Mouse (Mus musculus): ENCODE measurements at regions not wholly inside any gene's neighbourhood (a gene's known extent, or its start where the extent isn't known, plus 50 kb on each side); places are given as distances from the start of the nearest gene placed in this dataset.

DNA sequence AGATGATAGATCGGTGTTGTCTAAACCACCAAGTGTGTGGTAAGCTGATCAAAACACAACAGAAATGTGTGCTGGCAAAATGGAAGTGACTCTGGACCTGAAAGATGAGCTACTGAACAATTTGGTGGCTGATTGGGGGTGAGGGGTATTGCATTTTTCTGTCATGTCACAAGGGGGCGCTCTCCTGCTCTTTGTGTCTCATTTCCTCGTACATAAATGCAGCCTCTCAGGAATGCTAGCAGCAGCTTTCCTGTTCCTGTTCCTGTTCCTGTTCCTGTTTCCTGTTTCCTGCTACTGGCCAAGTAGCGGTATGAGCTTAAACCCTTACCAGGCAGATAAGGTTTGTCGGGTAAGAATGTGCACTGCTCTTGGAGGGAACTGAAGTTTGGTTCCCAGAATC, 134.7 kb upstream of the Fstl4 start:
- peak; percentile 87 for DNase-seq (ENCODE audit: low read depth, low spot score)

DNA sequence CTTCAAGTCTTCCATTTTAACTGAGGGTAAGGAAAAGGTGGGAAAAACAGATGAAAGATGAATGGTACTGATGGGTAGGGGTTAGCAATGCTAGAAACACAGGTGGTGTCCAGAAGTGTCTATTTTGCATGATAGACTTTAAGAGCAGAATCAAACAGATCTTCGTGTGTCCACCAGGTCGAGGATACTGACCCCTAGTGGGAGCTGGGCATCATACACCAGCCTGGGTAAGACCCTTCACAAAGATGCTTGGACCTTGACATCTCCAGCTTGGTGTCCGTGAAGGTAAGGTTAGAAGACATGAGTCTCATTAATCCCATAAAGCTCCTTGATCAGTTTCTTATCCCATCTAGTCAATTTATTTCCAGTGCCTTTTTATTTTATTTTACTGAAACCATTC, 132.9 kb upstream of the Fstl4 start:
- peak; percentile 40 for DNase-seq (ENCODE audit: low read depth, low spot score)

DNA sequence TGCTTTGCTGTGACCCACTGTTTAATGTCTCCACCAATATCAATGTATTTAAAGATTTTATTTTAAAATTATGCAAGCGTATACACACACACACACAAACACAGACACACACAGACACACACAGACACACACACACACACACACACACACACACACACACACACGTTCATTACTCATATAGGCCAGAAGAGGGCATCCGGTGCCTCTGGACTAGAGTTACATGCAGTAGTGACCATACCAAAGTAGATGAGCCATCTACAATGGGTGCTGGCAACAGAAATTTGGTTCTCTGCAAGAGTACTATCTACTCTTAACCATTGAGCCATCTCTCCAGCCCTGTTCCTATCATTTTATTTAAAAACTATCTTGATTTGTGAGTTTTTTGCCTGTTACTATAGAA, 130.2 kb upstream of the Fstl4 start:
- DNase-seq (ENCODE audit: low read depth, low spot score), result no peak

DNA sequence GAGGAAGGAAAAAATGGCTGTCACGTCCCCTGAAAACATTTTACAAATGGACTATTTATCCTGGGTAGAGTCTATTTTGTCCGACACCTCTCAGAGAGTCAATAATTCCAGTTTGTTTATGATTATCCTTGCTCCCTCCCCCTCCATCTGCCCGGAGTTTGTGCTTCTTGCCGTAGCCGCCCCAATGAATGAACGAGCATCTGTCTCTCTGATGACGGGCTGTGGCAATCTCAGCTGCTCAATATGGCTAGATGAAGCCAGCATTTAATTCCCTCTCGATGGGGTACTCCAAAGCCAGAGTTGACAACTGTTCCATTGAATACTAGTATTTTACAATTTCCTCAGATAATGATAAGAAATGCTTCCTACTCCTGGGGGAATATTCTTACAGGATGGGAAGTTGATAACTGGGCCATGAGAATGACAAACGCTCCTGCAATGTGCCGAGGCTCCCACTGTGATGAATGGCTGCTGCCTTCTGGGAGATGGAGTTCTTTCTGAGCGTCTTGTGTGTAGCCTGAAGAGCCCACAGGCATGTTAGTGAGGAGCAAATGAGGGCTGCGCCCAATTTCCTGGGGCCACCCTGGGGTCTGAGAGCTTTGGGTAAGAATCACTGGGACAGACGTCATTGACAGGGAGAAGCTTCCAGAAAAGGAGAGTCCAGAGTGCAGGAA, 128.6 kb upstream of the Fstl4 start:
- DNase-seq (ENCODE audit: low read depth, low spot score), result no peak

DNA sequence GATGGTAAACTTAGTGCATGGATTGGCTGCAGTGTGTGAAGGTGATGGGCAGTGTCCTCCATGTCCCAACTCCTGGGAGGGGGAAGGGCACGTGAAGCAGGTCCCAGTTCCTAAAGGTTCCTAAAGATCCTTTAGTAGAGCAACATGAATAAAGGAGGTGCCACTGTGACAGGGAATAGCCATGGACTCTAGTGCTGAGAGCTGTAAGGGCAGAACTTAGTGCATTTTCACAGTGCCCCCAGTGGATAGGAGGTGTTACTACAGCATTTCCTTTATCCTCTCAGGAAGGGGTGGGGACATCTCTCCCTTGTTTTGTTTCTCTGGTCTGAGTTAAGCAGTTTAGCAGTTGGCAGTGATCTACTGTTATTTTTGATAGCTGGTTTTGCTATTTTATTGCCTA, 125.5 kb upstream of the Fstl4 start:
- DNase-seq (ENCODE audit: low read depth, low spot score), result peak; percentile 74

DNA sequence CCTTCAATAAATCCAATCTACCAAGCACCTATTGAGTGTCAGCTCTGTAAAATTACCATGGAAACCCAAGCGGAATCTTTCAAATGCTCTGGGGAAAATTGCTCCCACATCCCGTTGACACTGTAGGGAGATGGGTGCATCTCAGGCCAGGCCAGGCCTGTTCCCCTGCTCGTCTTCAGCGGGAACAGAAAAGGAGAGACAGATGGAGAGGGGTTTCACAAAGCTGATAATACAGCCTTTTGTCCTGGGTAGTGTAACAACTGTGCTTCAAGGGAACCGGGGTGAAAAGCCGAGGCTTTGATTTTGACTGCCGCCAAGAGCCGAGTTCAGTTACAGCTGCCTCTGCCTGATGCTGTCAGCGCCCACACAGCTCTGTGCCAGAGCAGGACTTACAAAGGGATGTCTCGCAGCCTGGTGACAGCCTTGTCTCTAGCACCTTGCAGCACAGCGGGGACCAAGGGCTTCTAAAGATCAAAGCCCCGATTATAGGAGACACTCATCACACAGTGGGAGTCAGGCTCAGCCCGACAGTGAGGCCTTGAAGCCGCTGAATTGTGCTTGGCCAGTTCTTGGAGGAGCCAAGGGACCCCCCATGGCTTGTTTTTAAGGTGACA, 122.6 kb upstream of the Fstl4 start:
- DNase-seq (ENCODE audit: low read depth, low spot score), result peak; percentile 20

DNA sequence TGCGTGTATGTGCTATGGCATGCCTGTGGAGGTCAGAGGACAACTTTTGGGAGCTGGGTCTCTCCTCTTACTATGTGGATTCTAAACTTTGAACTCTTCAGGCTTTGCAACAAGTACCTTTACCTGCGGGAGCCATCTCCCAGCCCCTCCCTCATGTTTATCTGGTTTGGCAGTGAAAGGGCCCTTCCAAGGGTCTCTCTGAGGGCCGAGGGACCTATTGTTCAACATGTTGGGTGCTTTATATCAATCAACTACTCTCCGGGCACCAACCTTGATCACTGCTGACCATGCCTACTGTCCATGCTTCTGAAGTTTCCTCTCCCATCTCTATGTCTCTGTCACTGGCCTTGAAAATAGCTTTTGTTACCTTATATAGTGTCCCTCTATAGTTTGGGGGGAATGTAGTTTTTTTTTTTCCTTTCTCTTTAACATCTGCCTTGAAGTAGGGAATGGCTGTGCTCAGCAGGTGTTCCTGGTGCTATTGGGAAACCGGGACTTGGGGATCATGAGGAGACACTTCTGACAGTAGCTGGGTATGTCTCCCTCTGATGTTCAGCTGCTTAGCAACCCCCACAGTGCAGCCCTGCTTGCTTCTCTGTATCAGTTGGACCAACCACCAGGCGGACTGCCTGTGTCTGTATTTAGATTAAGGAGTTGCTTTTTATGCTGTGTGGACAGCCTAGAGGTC, 120.2 kb upstream of the Fstl4 start:
- no peak for DNase-seq (ENCODE audit: low read depth, low spot score)

DNA sequence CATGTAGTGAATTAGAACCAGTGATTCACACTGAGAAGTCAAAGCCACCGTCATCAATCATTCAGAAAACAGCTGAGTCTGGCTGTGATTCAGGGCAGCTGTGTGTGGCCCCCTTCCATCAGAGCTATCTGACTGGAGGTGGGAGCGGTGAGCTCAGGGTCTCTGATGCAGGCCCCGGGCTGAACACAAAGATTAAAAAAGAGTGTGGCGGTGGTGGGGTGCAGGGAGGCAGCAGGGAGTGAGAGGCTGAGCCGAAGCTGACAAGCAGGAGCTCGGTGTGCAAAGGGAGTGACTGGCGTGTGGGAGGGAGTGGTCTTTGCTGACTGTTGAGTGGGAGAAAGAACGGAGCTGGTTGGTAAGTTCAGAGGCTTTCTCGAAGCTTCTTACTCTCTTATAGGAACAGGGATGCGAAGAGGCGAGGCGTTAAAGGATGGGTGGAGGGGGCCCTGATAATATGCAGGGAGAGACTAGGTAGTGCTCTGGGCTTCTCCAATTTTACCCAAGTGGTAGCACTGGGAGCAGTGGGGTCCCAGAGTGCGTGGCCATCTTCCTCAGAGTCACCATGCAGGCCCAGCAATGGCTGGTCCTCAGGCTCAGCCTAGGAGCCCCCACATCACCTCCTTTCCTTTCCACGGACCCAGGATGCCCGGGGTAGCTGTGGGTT, 116.1 kb upstream of the Fstl4 start:
- no peak for DNase-seq (ENCODE audit: low read depth, low spot score)

DNA sequence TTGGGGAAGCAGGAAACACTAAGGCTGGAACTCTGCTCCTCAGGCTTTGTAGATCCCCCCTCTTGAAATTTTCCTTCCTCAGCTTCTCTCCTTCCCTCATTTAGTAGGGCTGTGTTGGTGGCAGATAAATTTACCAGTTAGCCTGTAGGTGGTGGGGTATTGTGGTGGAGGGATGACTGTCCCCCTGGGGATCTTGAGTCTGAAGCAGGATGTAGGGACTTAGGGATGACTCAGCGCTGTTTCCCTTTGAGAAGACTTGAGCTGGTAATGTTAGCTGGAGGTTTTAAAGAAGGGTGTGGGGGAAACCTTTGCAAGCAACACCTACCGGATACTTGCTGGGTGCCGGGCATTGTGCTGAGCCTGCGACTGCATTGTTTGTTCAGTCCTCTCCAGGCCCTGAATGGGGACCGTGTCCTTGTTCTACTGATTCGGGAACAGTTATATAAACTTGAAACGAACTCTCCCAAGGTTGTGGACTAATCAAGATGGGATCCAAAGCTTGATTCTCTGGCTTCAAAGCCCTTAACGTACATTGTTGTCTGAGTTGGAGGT, 115.5 kb upstream of the Fstl4 start:
- DNase-seq (ENCODE audit: low read depth, low spot score), result peak; percentile 9

DNA sequence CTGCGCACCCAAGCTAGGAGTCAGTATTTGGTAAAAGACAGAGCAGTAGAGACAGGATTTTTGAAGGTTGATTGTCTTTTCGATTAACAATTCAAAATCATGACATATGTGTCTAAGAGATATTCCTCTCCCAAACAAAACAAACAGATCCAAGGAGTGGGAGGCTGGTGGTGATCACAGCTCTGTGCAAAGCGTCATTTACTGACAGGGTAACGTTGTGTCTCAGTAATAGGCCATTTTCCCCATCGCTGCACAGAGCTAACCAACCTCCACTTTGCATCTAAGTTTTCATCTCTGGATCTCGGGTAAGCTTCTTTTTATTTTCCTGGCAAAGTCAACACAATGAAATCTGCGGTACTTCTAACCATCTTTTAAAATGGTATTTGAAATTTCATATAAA, 109.8 kb upstream of the Fstl4 start:
- DNase-seq (ENCODE audit: low read depth, low spot score), result no peak

DNA sequence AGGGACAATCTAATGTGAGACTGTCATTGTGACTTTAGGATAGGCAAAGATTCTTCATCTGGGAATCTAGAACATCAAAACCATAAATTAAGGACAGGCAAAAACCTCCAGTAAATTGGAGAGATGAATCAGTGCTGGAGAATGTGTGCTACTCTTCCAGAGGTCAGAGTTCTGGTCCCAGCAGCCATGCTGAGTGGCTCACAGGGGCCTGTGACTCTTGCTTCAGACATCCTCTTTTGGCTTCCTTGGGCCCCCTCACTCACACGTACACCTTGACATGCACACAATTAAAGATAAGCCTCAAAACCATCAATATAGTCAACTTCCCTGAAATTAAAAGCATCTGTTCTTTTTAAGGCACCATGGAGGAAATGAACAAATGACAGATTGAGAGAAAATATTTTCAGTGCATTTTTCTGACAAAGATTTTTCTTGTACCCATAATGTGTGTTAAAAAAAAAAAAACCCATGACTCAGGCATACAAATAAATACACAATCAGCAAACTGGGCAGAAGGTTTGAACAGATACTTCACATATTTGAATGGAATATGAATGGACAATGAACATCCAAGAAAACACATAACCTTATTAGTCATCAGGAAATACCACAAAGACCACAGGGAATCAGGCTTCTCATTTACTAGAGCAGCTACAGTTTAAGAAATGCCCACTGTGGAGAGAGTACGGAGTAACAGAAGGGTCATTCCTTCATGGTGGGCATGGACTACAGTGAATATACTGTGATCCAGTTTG, 108.5 kb upstream of the Fstl4 start:
- DNase-seq (ENCODE audit: low read depth, low spot score), result no peak

DNA sequence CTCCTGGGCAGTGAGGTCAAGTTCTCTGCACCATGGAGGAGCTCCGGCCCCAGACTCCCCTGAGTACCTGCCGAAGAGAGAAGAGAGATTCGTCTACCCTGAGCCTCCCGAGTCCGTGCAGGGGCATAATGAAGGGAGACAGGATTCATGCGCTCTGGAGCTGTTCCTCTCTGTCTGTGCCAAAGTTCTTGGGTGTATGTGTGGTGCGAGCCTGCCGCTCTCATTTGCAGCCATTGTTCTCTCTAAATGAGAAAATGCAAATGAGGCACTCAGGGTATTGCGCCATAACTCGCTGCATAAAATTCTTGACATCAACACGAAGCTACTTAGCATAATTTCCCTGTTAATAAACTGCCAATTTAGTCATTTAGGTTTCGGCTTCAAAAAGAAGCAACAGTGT, 103.2 kb upstream of the Fstl4 start:
- no peak for DNase-seq (ENCODE audit: low read depth, low spot score)

DNA sequence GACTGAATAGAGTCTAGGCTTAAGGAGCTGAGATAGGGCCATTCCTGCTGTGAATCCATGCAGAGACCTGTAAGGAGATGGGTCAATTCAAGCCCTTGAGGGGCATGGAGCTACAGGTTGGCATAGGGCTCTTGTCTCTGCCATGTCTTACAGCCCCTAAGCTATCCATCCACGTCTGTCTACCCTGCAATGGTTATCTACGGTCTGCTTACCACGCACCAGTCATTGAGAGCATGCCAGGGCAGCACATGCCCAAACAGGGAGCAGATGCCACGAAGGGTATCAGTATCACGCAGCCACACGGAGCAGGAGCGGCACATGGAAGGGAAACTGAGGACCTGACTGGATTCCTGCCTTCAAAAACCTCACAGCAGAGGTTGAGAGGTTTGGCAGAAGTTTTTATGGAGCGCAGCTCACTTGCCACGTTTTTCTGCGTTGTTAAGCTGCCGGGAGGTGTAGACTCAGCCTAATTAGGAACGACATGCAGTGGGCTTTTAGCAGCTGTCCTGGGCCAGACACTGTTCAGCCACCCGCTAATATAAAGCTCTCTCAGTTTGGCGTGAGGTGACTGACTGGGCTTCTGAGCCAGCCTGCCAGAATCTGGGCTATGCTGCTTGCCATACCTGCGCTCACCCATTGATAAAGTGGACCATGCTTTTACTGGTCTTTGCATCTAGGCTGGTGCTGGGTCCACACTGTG, 102.4 kb upstream of the Fstl4 start:
- no peak for DNase-seq (ENCODE audit: low read depth, low spot score)

DNA sequence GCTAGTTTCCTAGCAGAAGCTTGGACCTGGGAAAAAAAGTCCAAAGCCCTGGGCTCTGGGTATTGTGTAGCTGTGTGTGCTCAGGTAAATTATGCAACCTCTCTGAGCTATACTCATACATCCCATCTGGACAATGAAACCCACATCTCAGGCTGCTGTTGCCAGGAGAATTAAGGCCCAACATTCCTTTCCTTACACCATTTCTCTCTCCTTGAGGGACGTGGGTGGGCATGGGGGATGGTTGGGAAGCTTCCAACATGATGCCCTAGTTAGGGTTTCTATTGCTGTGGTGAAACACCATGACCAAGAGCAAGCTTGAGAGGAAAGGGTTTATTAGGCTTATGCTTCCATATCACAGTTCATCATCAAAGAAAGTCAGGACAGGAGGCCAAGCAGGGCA, 99.1 kb upstream of the Fstl4 start:
- no peak for DNase-seq (ENCODE audit: low read depth, low spot score)

DNA sequence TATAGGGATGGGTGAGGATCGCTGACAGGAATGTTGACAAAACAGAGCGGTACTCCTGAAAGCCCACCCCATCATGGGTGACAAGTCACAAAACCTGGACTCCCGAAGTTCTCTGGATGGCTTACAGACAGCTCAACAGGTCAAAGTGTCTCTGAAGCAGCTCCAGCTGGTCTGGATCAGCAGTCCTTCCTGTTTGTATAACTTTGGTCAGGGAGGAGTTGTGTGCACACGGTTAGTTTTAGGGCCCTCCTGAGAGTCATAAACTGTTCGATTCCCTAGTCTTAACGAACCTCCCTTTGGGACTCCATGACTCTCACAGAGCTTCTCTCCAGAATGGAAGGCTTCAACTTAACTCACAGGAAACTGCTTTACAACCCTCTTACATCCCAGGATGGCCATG, 89.4 kb upstream of the Fstl4 start:
- no peak for DNase-seq (ENCODE audit: low read depth, low spot score)

DNA sequence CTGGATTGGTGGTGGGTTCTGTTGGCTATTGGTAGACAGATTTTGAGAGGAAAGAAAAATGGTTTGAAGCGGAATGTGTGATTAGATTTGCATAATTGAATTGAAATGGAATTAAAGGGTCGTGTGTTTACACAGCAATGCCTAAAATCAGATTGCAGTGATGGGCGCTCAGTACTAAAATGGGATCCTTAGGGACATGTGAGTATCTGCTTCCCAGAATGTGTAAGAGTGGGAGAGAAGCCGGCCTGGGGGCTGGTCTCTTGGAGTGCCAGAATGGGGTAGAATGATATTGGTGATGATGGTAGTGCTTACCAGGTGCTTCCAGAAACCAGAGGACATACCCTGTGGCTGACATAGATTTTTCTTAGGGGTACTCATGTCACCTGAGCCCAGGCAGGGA, 86.2 kb upstream of the Fstl4 start:
- no peak for DNase-seq (ENCODE audit: low read depth, low spot score)

DNA sequence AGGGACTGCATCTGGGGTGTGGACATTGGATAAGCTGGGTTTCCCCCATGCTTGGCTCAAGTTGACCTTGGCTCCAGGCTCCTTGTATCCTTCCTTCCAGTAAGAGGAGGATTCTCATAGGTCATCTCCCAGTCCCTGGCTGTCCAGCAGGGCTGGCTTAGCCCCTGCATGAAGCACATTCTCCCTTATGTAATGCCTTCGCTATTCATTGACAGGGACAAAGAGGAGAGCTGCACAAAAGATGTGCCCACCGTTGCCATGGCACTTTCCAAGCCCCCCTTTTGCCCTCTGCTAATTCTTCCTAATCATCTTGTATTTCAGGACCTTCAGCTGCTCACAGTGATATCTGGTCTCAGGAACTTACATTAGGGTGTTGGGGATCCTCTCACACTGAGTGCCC, 79.0 kb upstream of the Fstl4 start:
- no peak for DNase-seq (ENCODE audit: low read depth, low spot score)

DNA sequence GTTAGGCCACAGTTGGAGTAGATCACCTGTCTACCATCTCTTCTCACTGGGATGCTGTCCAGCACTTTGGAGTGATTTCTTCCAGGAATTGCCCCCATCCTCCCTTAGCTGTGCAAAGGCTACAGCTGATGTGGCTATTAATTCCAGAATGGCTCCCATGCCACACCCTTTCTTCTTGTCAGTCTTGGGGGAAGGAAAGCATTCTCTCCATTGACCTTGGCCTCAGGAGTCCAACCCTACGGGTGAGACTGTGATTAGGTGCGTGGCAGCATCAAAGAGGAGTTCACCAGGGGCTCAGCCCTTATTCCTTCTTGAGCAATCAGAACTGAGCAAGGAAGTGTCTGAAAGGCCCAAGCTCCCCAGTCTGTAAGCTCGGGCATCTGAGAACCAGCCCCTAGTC, 71.7 kb upstream of the Fstl4 start:
- DNase-seq (ENCODE audit: low read depth, low spot score), result peak; percentile 25

DNA sequence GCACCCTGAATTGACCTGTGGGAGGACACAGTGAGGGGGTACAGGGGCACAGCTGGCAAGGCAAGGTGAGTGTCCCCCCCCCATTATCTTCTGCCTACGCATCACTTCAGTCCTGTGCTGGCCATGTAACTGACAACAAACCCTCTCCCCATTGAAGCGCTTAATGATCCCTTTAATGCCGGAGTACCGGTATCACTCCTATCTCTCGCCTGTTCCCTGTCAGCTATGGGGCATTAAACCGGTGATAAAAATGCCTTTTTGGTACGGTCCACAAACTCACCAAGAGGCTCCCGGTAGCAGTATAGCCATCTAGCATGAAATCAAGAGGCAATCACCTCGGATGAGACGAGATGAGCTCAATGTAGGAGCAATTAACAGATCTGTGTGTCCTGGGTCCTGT, 62.8 kb upstream of the Fstl4 start:
- DNase-seq (ENCODE audit: low read depth, low spot score), result no peak

DNA sequence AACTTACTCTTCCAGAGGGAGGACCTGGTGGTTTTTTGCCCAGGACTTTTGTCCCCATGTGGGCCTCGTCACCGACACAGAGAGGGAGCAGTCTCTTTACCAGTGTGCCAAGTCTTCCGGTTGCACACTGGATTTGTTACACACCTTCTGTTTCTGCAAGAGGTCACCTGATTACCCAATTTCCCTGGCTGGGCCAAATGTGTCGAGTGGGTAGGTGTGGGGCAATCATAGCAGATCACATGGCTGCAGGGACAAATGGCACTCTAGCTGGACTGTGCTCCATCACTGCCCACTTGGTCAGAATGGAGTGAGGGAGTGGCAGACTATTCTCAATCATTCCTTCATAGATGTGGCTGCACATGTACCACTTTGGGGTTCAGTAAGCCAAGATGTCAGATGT, 61.0 kb upstream of the Fstl4 start:
- no peak for DNase-seq (ENCODE audit: low read depth, low spot score)

All from R1 (cell line).